Mouse (Mus musculus) heart, embryonic 16.5 days (tissue): ENCODE measurements around the gene Hist1h2bp. TPM values are rescaled to one million over a fixed set of nuclear protein-coding genes. Genes with fewer than 3 reads are reported as not detected.
"Not testable (repeated sequence)": the region's sequence is repeated elsewhere in the genome, so short reads cannot be mapped to it uniquely, and the experiment has no call there.

Experiments used
- ATAC-seq: fragments of 200-750 bp; cut with Nextera tagmentation; replicated peaks from 2 replicates; pipeline ENCODE4 v1.8.0; 2017; ENCODE audit warnings: moderate number of reproducible peaks; ENCODE audit not compliant: insufficient read depth, low FRiP score; ENCODE audit errors: extremely low read depth
- H3K27ac ChIP-seq: fragments of 300-500 bp; sonication (generic); 2 replicates; pipeline ENCODE4 v1.5.1; 2014; ENCODE audit warnings: mild to moderate bottlenecking, low read length, control low read depth, moderate library complexity
- H3K27me3 ChIP-seq: fragments of 300-500 bp; sonication (generic); 2 replicates; pipeline ENCODE4 v1.6.1; 2014; ENCODE audit warnings: low read length, mixed read lengths; ENCODE audit not compliant: control insufficient read depth, insufficient read depth
- H3K36me3 ChIP-seq: fragments of 300-500 bp; sonication (generic); 2 replicates; pipeline ENCODE4 v1.6.1; 2014; ENCODE audit not compliant: control insufficient read depth, insufficient read depth
- H3K4me1 ChIP-seq: fragments of 300-500 bp; sonication (generic); 2 replicates; pipeline ENCODE4 v1.6.1; 2014; ENCODE audit warnings: low read length, mixed read lengths; ENCODE audit not compliant: control insufficient read depth, insufficient read depth
- H3K4me2 ChIP-seq: fragments of 300-500 bp; sonication (generic); 2 replicates; pipeline ENCODE4 v1.6.1; 2014; ENCODE audit warnings: low read depth, mild to moderate bottlenecking, control low read depth, low read length
- H3K4me3 ChIP-seq: fragments of 300-500 bp; sonication (generic); 2 replicates; pipeline ENCODE4 v1.5.1; 2014; ENCODE audit warnings: mild to moderate bottlenecking, control low read depth, low read length
- H3K9ac ChIP-seq: fragments of 300-500 bp; sonication (generic); 2 replicates; pipeline ENCODE4 v1.6.1; 2014; ENCODE audit warnings: low read length, control low read depth
- H3K9me3 ChIP-seq: fragments of 300-500 bp; sonication (generic); replicated peaks from 2 replicates; pipeline ENCODE4 v1.6.1; 2016; ENCODE audit warnings: low read length; ENCODE audit not compliant: control insufficient read depth
- WGBS: fragments of 180-500 bp; shearing (Covaris S2); extraction: QIAGEN DNeasy Blood & Tissue Kit; methylation state at CpG from one replicate; pipeline ENCODE4 v1.1.7; 2014; 5-methylcytosine and 5-hydroxymethylcytosine counted together
- polyA plus RNA-seq: library from polyadenylated mRNA; unstranded; fragments of >200 nt; fragmentation: Nextera tagmentation; extraction: Ambion mirVana; gene quantifications from 2 replicates; pipeline ENCODE4 v1.2.1, GENCODE M21; 2015

Gene Hist1h2bp
- polyA plus RNA-seq, 1 experiment from 2014 or later, result 0.34 TPM

DNA sequence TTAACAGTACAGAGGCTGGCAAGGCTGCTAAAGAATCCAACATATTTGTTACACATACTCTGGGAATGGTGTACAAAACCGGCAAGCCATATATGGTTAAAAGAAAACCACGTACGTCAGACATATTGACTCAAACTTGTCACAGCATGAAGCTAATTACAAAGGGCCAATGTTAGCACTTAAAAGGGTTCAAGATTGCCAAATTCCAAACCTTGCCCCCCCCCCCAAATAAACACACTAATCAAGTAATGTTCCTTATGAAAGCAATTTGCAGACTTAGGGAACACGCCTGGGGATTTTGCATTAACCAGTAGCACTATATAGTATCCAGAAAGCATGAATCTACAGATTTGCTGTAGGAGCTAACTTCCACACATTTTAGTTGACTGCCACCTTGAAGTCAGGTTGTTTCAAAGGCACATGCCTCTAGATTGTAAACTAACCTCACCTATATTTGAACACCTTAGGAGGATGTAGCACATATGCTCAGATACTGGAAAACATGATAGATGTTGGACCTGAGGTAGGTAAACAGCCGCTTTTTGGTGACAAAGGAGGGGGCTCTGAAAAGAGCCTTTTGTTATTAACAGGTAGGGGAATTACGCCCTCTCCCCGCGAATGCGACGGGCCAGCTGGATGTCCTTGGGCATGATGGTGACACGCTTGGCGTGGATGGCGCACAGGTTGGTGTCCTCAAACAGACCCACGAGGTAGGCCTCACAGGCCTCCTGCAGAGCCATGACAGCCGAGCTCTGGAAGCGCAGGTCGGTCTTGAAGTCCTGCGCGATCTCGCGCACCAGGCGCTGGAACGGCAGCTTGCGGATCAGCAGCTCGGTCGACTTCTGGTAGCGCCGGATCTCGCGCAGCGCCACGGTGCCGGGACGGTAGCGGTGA is 4.7 kb upstream of the Hist1h2bp start:
- H3K9me3 ChIP-seq, ATAC-seq, H3K36me3 ChIP-seq, H3K27me3 ChIP-seq: not testable (repeated sequence)
- 2% methylated on average over 13 of the region's 35 CpGs for WGBS
- Histone ChIP-seq H3K27ac (peak overlapping the region; percentile 86), H3K9ac (peak overlapping the region; percentile 75), H3K4me2 (peak overlapping the region; percentile 79), H3K4me3 (peak overlapping the region; percentile 54), H3K4me1 (peaks cover 30% of the 10 kb centered on the region)

GRCm38 (mm10) chr13:21783255-21783617 is 4.0 kb upstream of the Hist1h2bp start, which contains the start of gene Hist1h3i:
Hist1h3i (minus strand) TSS chr13:21783370.
- no peaks in the 10 kb centered on the region for H3K9me3 ChIP-seq
- H3K27ac ChIP-seq, result peak within 1 kb of the TSS; percentile 86
- peaks cover 30% of the 10 kb centered on the region for H3K4me1 ChIP-seq
- no peaks in the 10 kb centered on the region for H3K36me3 ChIP-seq
- H3K4me2 ChIP-seq, result peak within 1 kb of the TSS; percentile 79
- peak; percentile 68 for ATAC-seq
- H3K4me3 ChIP-seq, result peak within 1 kb of the TSS; percentile 54
- no peaks in the 10 kb centered on the region for H3K27me3 ChIP-seq
- peak within 1 kb of the TSS; percentile 75 for H3K9ac ChIP-seq
- WGBS, result 0% methylated on average over 11 of the region's 20 CpGs

GRCm38 (mm10) chr13:21783734-21784161 is 3.5 kb upstream of the Hist1h2bp start:
- peak overlapping the region; percentile 54 for H3K4me3 ChIP-seq
- WGBS, result 3% methylated on average over 9 of the region's 9 CpGs
- H3K9ac ChIP-seq, result peak overlapping the region; percentile 28
- H3K36me3 ChIP-seq, result no peaks in the 10 kb centered on the region
- no peaks in the 10 kb centered on the region for H3K27me3 ChIP-seq
- H3K27ac ChIP-seq, result peak overlapping the region; percentile 49
- H3K4me2 ChIP-seq, result peak overlapping the region; percentile 62
- H3K4me1 ChIP-seq, result peaks cover 30% of the 10 kb centered on the region
- no peaks in the 10 kb centered on the region for H3K9me3 ChIP-seq
- no peak for ATAC-seq

GRCm38 (mm10) chr13:21784311-21784710 is 3.0 kb upstream of the Hist1h2bp start:
- Histone ChIP-seq H3K9ac (peak overlapping the region; percentile 28), H3K4me1 (peaks cover 30% of the 10 kb centered on the region), H3K27ac (peak overlapping the region; percentile 49), H3K4me3 (no peak overlapping the region), H3K4me2 (peak overlapping the region; percentile 62), H3K27me3 (no peaks in the 10 kb centered on the region), H3K9me3 (no peaks in the 10 kb centered on the region), H3K36me3 (no peaks in the 10 kb centered on the region)
- 51% methylated on average over 6 of the region's 6 CpGs for WGBS
- ATAC-seq, result no peak

GRCm38 (mm10) chr13:21786189-21786898 is 917 bp upstream of the Hist1h2bp start:
- Histone ChIP-seq H3K4me3 (peak overlapping the region; percentile 52), H3K36me3 (no peaks in the 10 kb centered on the region), H3K4me1 (peaks cover 29% of the 10 kb centered on the region), H3K27ac (peak overlapping the region; percentile 82), H3K4me2 (peak overlapping the region; percentile 62), H3K9ac (peak overlapping the region; percentile 56), H3K9me3 (no peaks in the 10 kb centered on the region), H3K27me3 (no peaks in the 10 kb centered on the region)
- WGBS, result 7% methylated on average over 8 of the region's 8 CpGs
- ATAC-seq, result no peak

DNA sequence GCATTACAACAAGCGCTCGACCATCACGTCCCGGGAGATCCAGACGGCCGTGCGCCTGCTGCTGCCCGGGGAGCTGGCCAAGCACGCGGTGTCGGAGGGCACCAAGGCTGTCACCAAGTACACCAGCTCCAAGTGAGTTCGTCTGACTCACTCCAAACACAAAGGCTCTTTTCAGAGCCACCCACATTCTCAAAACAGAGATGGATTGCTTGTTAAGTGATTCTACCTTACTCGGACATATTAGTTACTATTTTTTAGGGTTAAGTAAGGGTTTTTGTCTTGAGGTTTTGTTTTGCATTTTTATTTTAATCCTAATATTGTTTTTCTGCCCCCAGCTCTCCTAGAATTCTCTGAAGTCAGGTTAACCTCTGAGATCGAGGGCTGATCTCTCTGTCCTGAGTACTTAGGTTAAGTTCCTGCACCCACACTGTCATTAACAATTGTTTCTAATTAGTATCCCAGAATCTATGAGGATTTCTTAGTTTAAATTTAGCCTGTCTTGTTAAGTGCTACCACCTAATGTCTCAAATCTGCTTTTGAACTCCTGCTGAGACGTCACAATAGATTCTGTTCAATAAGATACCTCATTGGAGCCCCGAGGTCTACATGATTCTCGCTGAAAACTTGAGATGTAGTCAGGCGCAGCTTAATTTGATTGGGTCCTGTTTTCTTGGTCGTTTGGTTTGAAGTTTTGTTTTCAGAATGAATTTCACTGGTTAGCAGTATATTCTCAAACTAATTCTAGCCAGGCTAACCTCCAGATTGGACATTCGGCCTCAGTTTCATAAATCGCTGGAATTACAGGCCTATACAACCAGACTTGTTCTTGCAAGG is 716 bp downstream of the Hist1h2bp start:
- 34% methylated on average over 13 of the region's 21 CpGs for WGBS
- H3K27ac ChIP-seq, result peak overlapping the region; percentile 57; the same call in 1 of the 2 replicates
- H3K9me3 ChIP-seq, result no peaks in the 10 kb centered on the region
- H3K9ac ChIP-seq, result peak overlapping the region; percentile 49
- ATAC-seq, result no peak
- H3K27me3 ChIP-seq, result no peaks in the 10 kb centered on the region
- H3K4me1 ChIP-seq, result peaks cover 21% of the 10 kb centered on the region
- H3K4me2 ChIP-seq, result peak overlapping the region; percentile 58
- H3K36me3 ChIP-seq, result no peaks in the 10 kb centered on the region
- H3K4me3 ChIP-seq, result peak overlapping the region; percentile 26; the same call in 1 of the 2 replicates

- ATAC-seq, result no peak
- 54% methylated on average over 6 of the region's 6 CpGs for WGBS
- Histone ChIP-seq H3K9ac (no peak overlapping the region), H3K4me2 (no peak overlapping the region), H3K36me3 (no peaks in the 10 kb centered on the region), H3K9me3 (no peaks in the 10 kb centered on the region), H3K4me1 (peaks cover 12% of the 10 kb centered on the region), H3K4me3 (no peak overlapping the region), H3K27me3 (no peaks in the 10 kb centered on the region), H3K27ac (no peak overlapping the region)
Observed at GRCm38 (mm10) chr13:21789925-21790324, 2.7 kb downstream of the Hist1h2bp start.

DNA sequence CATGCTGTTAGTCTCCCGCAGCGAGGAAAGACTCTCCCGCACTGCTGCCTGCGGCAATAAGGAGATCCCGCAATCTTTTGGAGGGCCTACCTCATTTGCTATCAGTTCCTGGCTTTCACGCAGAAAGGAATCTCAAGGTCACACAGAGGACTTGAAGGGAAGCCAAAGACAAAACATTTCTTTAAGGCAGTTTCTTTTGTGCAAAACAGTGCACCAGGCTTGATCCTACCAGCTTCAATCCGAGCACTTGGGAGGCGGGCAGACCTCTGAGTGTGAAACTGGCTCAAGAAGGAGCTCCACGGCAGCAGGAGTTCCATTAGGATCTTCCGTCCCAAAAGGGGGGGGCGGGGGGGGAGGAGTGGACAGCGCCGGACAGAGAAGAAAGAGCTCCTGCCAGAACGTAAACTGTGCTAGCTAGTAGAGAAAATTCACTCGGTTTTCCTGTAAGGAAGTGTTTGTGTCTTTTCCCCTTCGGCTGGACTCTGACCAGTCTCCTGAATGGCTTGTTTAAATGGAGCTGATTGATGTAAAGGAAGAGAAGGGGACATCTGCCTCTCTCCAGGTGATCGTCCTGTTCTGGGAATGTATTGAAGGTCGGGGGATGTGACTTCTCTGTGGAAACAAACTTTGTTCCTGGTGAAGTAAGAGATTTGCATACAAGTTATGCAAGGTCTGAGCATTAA is 3.5 kb downstream of the Hist1h2bp start:
- H3K27me3 ChIP-seq, result no peaks in the 10 kb centered on the region
- 9% methylated on average over 17 of the region's 18 CpGs for WGBS
- H3K36me3 ChIP-seq, result no peaks in the 10 kb centered on the region
- H3K4me2 ChIP-seq, result peak overlapping the region; percentile 74
- H3K9me3 ChIP-seq, result no peaks in the 10 kb centered on the region
- peak overlapping the region; percentile 47 for H3K4me3 ChIP-seq
- 0 out of 2 replicates have a peak overlapping the region, but pooled peaks have one; percentile 42 for H3K27ac ChIP-seq
- peaks cover 12% of the 10 kb centered on the region for H3K4me1 ChIP-seq
- ATAC-seq, result no peak
- H3K9ac ChIP-seq, result peak overlapping the region; percentile 67
